Mouse (Mus musculus) embryonic fibroblast, embryonic 13.5 days (primary cell): ENCODE data around the gene Cad.

Experiments
- CTCF ChIP-seq: IDR thresholded peaks from 2 replicates; pipeline ENCODE4 v1.5.1; 2011; ENCODE audit warnings: mild to moderate bottlenecking, control low read depth, low read length, moderate library complexity, borderline replicate concordance; ENCODE audit not compliant: insufficient read depth
- POLR2A ChIP-seq: IDR thresholded peaks from 2 replicates; pipeline ENCODE4 v1.6.1; 2011; ENCODE audit warnings: low read depth, mild to moderate bottlenecking, control low read depth, low read length, moderate library complexity

DNA sequence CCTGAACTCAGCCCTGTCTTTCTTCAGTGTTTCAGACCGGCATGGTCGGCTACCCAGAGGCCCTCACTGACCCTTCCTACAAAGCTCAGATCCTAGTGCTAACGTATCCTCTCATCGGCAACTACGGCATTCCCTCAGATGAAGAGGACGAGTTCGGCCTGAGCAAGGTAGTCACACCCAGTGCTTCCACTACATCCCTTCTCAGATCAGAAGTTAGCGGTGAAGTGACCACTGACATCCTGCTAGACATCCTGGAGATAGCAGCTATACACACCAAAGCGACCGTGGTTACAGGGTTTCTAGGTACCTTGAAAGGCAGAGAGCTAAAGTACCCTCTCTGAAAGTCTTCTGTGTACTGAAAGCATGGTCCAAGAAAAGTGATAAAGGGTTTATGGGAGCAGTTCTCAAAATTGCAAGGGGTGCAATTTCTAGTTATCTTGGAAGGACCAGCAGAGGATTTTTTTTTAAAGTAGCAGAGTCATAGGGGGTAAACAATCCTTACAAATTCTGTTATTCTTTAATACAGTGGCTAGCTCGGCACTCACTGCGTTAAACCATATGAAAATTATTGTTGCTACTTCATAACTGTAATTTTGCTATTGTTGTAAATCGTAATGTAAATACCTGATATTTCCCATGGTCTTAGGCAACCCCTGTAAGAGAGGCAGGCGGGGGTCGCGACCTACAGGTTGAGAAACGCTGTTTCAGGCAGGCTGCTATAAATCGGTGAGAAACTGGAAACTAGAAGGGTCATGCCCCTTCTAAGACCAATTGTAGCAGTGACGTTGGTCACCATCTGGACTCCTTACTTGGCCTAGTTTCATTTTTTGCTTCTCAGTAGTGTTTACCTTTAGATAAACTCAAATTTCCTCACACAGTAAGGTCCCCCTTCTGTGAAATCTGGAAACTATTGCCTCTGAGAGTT lies 898 bp downstream of the Cad start:
- no peak for TF ChIP-seq CTCF
- TF ChIP-seq POLR2A, result no peak
